Mouse (Mus musculus) testis, adult 2 months (tissue): ENCODE results near the gene Fndc10. TPM values are rescaled to one million over a fixed set of nuclear protein-coding genes. Genes with fewer than 3 reads are reported as not detected.
"Not testable (repeated sequence)": the region's sequence is repeated elsewhere in the genome, so short reads cannot be mapped to it uniquely, and the experiment has no call there.

ENCODE experiments used
- H3K27ac ChIP-seq: fragments of 200-500 bp; 2 replicates; pipeline ENCODE4 v1.5.1; 2012; ENCODE audit warnings: low read depth, low read length; ENCODE audit not compliant: control insufficient read depth, insufficient read depth
- H3K27me3 ChIP-seq: fragments of 200-500 bp; 2 replicates; pipeline ENCODE4 v1.6.1; 2012; ENCODE audit warnings: mild to moderate bottlenecking, low read length, moderate library complexity; ENCODE audit not compliant: control insufficient read depth, insufficient read depth
- H3K36me3 ChIP-seq: fragments of 200-500 bp; 2 replicates; pipeline ENCODE4 v1.6.1; 2012; ENCODE audit warnings: mild to moderate bottlenecking, low read length; ENCODE audit not compliant: control insufficient read depth, insufficient read depth
- H3K4me1 ChIP-seq: fragments of 200-500 bp; 2 replicates; pipeline ENCODE4 v1.6.1; 2012; ENCODE audit warnings: low read length; ENCODE audit not compliant: control insufficient read depth, insufficient read depth
- H3K4me3 ChIP-seq: fragments of 200-500 bp; 2 replicates; pipeline ENCODE4 v1.5.1; 2012; ENCODE audit warnings: low read depth, mild to moderate bottlenecking, low read length, moderate library complexity, mixed read lengths; ENCODE audit not compliant: control insufficient read depth
- CTCF ChIP-seq: fragments of 200-500 bp; IDR thresholded peaks from 2 replicates; pipeline ENCODE4 v1.5.1; 2012; ENCODE audit warnings: low read depth, mild to moderate bottlenecking, inconsistent platforms, low read length, moderate library complexity; ENCODE audit not compliant: control insufficient read depth, insufficient read depth, insufficient replicate concordance
- POLR2A ChIP-seq: fragments of 200-500 bp; IDR thresholded peaks from 2 replicates; pipeline ENCODE4 v1.6.1; 2012; ENCODE audit warnings: low read depth, mild to moderate bottlenecking, inconsistent platforms, low read length, moderate library complexity; ENCODE audit not compliant: control insufficient read depth
- polyA plus RNA-seq: library from polyadenylated mRNA; depleted of rRNA; stranded (reverse); fragments of >200 nt; gene quantifications from 2 replicates; pipeline ENCODE4 v1.2.3, GENCODE M21; 2012; rRNA removed

Fndc10 gene
- polyA plus RNA-seq: 2.7 and 3.3 TPM in 2 replicates

- H3K27me3 ChIP-seq: no peaks in the 10 kb centered on the region
- peaks cover 4% of the 10 kb centered on the region for H3K4me1 ChIP-seq
- peak within 1 kb of the TSS; percentile 76 for H3K4me3 ChIP-seq
- H3K36me3 ChIP-seq: no peaks in the 10 kb centered on the region
- TF ChIP-seq CTCF (no peak), POLR2A (no peak)
- no peak within 1 kb of the TSS; the same call in 1 of the 2 replicates for H3K27ac ChIP-seq
Measured at GRCm38 (mm10) chr4:155694111-155694481, at the start of gene Fndc10. TSS of gene Fndc10 (plus strand) at chr4:155694342.

DNA sequence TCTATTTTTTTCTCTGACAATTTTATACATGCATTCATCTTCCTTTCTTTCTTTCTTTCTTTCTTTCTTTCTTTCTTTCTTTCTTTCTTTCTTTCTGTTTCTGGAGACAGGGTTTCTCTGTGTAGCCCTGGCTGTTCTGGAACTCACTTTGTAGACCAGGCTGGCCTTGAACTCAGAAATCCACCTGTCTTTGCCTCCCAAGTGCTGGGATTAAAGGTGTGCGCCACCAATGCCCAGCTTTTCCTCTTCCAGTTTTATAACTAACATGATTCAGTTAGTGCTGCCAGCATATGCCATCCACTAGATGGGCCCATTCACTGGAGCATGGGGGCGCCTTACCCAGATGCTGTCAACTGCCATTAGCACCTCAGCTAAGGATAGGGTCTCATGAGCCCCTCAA, 48.8 kb upstream of the Fndc10 start, which contains the start of gene Gm10563:
TSS of gene Gm10563 (minus strand) at position 101 of the 400 bp plus-strand sequence.
- not testable (repeated sequence) for H3K36me3 ChIP-seq, H3K4me3 ChIP-seq

DNA sequence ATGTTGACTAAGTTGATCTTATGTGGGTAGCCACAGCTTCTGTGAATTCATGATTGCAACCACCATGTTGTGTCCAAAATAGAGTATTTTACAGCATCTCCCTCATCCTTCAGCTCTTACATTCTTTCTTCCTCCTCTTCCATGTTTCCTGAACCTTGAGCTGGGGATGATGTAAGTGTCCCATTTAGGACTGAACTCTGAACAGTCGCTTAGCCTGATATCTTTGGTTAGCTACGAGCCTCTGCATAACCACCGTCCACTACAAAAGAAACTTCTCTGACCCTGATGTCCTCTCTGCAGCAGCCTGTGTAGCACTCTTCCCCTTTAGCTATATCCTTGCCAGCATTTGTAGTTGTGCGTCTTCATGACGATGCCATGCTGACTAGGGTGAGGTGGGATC, 48.4 kb upstream of the Fndc10 start:
- no peak overlapping the region for H3K4me3 ChIP-seq
- TF ChIP-seq POLR2A: no peak
- no peak for TF ChIP-seq CTCF
- peaks cover 7% of the 10 kb centered on the region for H3K36me3 ChIP-seq
- no peaks in the 10 kb centered on the region for H3K4me1 ChIP-seq
- H3K27ac ChIP-seq: no peak overlapping the region
- no peaks in the 10 kb centered on the region for H3K27me3 ChIP-seq

More for the DNA sequence above, 48.8 kb upstream of the Fndc10 start, which contains the start of gene Gm10563:
- H3K27me3 ChIP-seq, H3K4me1 ChIP-seq, H3K27ac ChIP-seq: not testable (repeated sequence)

- TF ChIP-seq CTCF (no peak), POLR2A (no peak)
- peaks cover 27% of the 10 kb centered on the region for H3K4me1 ChIP-seq
- peaks cover 1% of the 10 kb centered on the region; the same call in 1 of the 2 replicates for H3K36me3 ChIP-seq
- no peaks in the 10 kb centered on the region for H3K27me3 ChIP-seq
- H3K27ac ChIP-seq: no peak overlapping the region
- H3K4me3 ChIP-seq: no peak overlapping the region
Measured at GRCm38 (mm10) chr4:155649355-155649754, 44.8 kb upstream of the Fndc10 start.

DNA sequence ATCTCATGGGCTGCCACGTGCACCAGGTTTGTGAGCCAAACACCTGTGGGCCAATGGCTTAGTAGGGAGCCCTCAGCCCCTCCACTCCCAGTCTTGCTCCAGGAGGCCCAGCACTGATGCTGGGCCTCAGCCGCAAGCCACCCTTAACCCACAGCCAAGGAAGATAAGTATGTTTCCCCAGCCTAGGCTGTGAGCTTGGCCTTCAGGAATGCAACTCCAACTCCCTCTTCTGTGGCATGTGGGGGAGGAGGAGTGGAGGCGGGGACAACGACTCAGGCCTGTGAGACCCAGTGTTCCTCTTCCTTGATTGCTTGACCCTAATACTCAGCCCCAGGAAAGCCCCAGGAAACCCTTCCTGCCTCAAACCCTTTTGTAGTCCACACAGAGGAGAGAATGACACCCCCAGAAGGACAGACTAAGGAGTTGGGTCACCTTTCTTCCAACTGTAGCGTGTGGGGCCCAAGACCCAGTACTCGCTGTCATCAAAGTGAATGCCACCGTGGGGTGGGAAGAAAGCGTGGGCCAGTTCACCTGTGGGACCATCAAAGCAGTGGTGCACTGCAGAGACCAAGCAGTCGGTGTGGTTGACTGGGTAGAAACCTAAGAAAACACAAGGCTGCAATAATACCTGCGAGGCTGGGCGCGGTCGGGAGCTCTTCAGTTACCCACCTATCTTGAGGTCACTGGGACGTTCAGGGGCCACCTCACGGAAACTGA, 42.4 kb upstream of the Fndc10 start:
- no peak overlapping the region for H3K4me3 ChIP-seq

DNA sequence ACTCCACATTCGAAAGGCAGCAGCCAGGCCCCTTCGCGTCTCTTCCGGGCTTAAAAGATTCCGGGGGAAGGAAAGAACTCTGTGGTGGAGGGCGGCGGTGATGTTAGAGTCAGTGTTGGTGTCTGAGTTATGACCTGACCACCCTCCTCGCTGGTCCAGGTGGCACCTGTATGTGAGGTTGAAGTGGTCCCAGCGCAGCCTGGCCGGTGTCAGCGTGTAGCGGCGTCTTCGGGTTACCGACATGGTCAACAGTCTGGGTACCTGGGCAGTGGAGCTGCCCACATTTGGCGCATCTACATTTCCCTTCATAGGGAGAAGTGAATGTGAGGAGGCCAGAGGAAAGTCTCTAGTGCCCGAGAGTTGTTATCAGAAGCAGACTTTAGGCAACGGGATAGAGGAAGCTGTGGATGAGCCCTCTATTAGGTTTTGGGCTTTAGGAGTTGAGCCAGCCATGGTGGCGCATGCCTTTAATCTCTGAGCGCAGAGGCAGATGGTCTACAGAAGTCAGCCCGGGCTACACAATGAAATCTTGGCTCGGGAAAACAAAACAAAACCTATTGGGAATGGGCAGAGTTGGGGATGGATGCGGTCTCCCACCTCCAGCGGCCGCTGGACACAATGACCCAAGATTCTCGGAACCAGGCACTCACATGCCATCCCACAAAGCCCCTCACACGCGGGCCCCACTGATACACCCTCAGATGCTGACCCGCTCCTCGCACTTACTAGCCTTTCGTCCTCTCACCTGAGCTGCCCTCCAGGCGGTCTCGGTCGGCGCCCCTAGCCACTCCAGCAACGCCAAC, 41.7 kb upstream of the Fndc10 start:
- peak overlapping the region; percentile 35 for H3K4me3 ChIP-seq
- no peak for TF ChIP-seq POLR2A
- no peak for TF ChIP-seq CTCF
- peaks cover 1% of the 10 kb centered on the region; the same call in 1 of the 2 replicates for H3K36me3 ChIP-seq
- peaks cover 37% of the 10 kb centered on the region for H3K4me1 ChIP-seq
- H3K27me3 ChIP-seq: no peaks in the 10 kb centered on the region
- H3K27ac ChIP-seq: no peak overlapping the region

More for the DNA sequence above, 42.4 kb upstream of the Fndc10 start:
- peaks cover 1% of the 10 kb centered on the region; the same call in 1 of the 2 replicates for H3K36me3 ChIP-seq
- peaks cover 37% of the 10 kb centered on the region for H3K4me1 ChIP-seq
- TF ChIP-seq POLR2A (no peak), CTCF (no peak)
- no peaks in the 10 kb centered on the region for H3K27me3 ChIP-seq
- peak overlapping the region; percentile 33; the same call in 1 of the 2 replicates for H3K27ac ChIP-seq

DNA sequence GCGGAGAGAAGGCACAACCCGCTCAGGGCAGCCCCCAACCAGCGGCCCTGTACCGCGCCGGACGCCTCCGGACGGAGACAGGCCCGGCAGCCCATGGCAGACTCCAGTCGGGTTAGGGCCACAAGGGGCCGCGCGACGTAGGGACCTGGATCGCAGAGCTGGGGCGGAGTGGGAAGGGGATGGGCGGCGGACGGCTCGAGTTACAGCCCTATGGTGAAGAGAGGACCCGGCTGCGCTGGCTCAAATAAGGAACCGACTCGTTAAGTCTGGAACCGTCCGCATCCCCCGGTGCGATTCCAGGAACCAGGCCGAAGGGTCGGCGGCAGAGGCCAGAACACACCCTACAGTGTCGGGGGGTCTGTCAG, 41.1 kb upstream of the Fndc10 start, which contains the start of gene Mmp23:
TSS of gene Mmp23 (minus strand) at position 299 of the 365 bp plus-strand sequence.
- peaks cover 1% of the 10 kb centered on the region; the same call in 1 of the 2 replicates for H3K36me3 ChIP-seq
- no peak for TF ChIP-seq POLR2A
- no peak for TF ChIP-seq CTCF
- H3K4me3 ChIP-seq: peak within 1 kb of the TSS; percentile 35
- no peak within 1 kb of the TSS for H3K27ac ChIP-seq
- peaks cover 37% of the 10 kb centered on the region for H3K4me1 ChIP-seq
- H3K27me3 ChIP-seq: no peaks in the 10 kb centered on the region
